Mouse (Mus musculus) CH12.LX (cell line): ENCODE measurements at regions not wholly inside any gene's neighbourhood (a gene's known extent, or its start where the extent isn't known, plus 50 kb on each side); places are given as distances from the start of the nearest gene placed in this dataset.

ENCODE experiments used
- CTCF ChIP-seq, 2 experiments: IDR thresholded peaks in 1 of 2; conservative IDR thresholded peaks in 1 of 2; 2 replicates each; pipeline ENCODE4 v1.5.1; 2011 to 2012; ENCODE audit warnings: low read depth in 2 of 2, low read length in 2 of 2, improper control_type of control experiment in 1 of 2, inconsistent platforms in 1 of 2, mild to moderate bottlenecking in 1 of 2, moderate library complexity in 1 of 2
- E2F4 ChIP-seq: IDR thresholded peaks from 2 replicates; pipeline ENCODE4 v1.6.1; 2011; ENCODE audit warnings: low read depth, low read length, improper control_type of control experiment; ENCODE audit not compliant: insufficient replicate concordance
- EP300 ChIP-seq: IDR thresholded peaks from 2 replicates; pipeline ENCODE4 v1.6.1; 2011; ENCODE audit warnings: low read length, improper control_type of control experiment
- ETS1 ChIP-seq: conservative IDR thresholded peaks from 2 replicates; pipeline ENCODE4 v1.6.1; 2012; ENCODE audit warnings: low read depth, mild to moderate bottlenecking, inconsistent platforms, low read length, improper control_type of control experiment, moderate library complexity
- GABPA ChIP-seq: IDR thresholded peaks from 2 replicates; pipeline ENCODE4 v1.6.1; 2012; ENCODE audit warnings: low read depth, low read length, improper control_type of control experiment, inconsistent platforms; ENCODE audit not compliant: insufficient replicate concordance
- HCFC1 ChIP-seq: IDR thresholded peaks from 2 replicates; pipeline ENCODE4 v1.6.1; 2012; ENCODE audit warnings: low read depth, mild to moderate bottlenecking, inconsistent platforms, low read length, improper control_type of control experiment
- MAFK ChIP-seq: IDR thresholded peaks from 2 replicates; pipeline ENCODE4 v1.6.1; 2011; ENCODE audit warnings: low read length, improper control_type of control experiment; ENCODE audit not compliant: insufficient replicate concordance
- MAX ChIP-seq: IDR thresholded peaks from 2 replicates; pipeline ENCODE4 v1.6.1; 2011; ENCODE audit warnings: low read length, improper control_type of control experiment
- PAX5 ChIP-seq: IDR thresholded peaks from 2 replicates; pipeline ENCODE4 v1.6.1; 2012; ENCODE audit warnings: low read length, inconsistent platforms, mixed read lengths
- POLR2A ChIP-seq: IDR thresholded peaks from 2 replicates; pipeline ENCODE4 v1.6.1; 2011; ENCODE audit warnings: low read depth, mild to moderate bottlenecking, improper control_type of control experiment, low read length
- SIN3A ChIP-seq: IDR thresholded peaks from 2 replicates; pipeline ENCODE4 v1.6.1; 2012; ENCODE audit warnings: low read length, improper control_type of control experiment, inconsistent platforms
- ZC3H11A ChIP-seq: IDR thresholded peaks from 2 replicates; pipeline ENCODE4 v1.6.1; 2012; ENCODE audit warnings: low read depth, mild to moderate bottlenecking, inconsistent platforms, low read length, improper control_type of control experiment
- ZNF384 ChIP-seq: IDR thresholded peaks from 2 replicates; pipeline ENCODE4 v1.6.1; 2012; ENCODE audit warnings: low read depth, low read length, improper control_type of control experiment, inconsistent platforms

- TF ChIP-seq CTCF (conservative IDR thresholded peaks at IDR 0.05 in 1 of 2, IDR thresholded peaks at IDR 0.05 in 1 of 2; ENCODE audit: low read depth in 2 of 2, low read length in 2 of 2) (no peak), POLR2A (no peak), ETS1 (no peak), SIN3A (no peak), ZNF384 (no peak), ZC3H11A (no peak), E2F4 (no peak), PAX5 (no peak), GABPA (no peak), MAFK (no peak), EP300 (no peak), MAX (no peak), HCFC1 (no peak)
These were observed 199.5 kb downstream of the Tm4sf1 start for GRCm38 (mm10) chr3:57102254-57102653.
